Mouse (Mus musculus): ENCODE data around the gene Gabbr2. TPM values are rescaled to one million over a fixed set of nuclear protein-coding genes. Genes with fewer than 3 reads are reported as not detected.

Gabbr2 gene
- polyA plus RNA-seq, 1 experiment from 2014 or later = 0.78 TPM

GRCm38 (mm10) chr4:46675992-46676391 lies 315.7 kb downstream of the Gabbr2 start:
- ATAC-seq (ENCODE audit: low read depth) = no peak
- H3K9ac ChIP-seq (ENCODE audit: low read depth, low read length) = no peak overlapping the region
- no peaks in the 10 kb centered on the region for H3K27me3 ChIP-seq (replicated peaks; ENCODE audit: control insufficient read depth, insufficient read depth, low read length)
- H3K4me2 ChIP-seq (ENCODE audit: low read depth, low read length) = no peak overlapping the region
- no peaks in the 10 kb centered on the region for H3K4me1 ChIP-seq (ENCODE audit: control insufficient read depth, insufficient read depth, low read length)
- 54% methylated on average over 4 of the region's 4 CpGs for WGBS
- H3K36me3 ChIP-seq (ENCODE audit: control insufficient read depth, insufficient read depth, low read length) = no peaks in the 10 kb centered on the region
- DNase-seq (ENCODE audit: low spot score) = no peak
- H3K27ac ChIP-seq (replicated peaks; ENCODE audit: low read depth, low read length) = no peak overlapping the region
- no peaks in the 10 kb centered on the region for H3K9me3 ChIP-seq (ENCODE audit: control insufficient read depth, low read length)
- H3K4me3 ChIP-seq (ENCODE audit: low read depth, low read length) = no peak overlapping the region

GRCm38 (mm10) chr4:46675272-46675785 lies 316.3 kb downstream of the Gabbr2 start:
- Histone ChIP-seq H3K4me1 (ENCODE audit: control insufficient read depth, insufficient read depth, low read length) (no peaks in the 10 kb centered on the region), H3K9ac (ENCODE audit: low read depth, low read length) (no peak overlapping the region), H3K4me3 (ENCODE audit: low read depth, low read length) (no peak overlapping the region), H3K27ac (replicated peaks; ENCODE audit: low read depth, low read length) (no peak overlapping the region), H3K27me3 (replicated peaks; ENCODE audit: control insufficient read depth, insufficient read depth, low read length) (no peaks in the 10 kb centered on the region), H3K36me3 (ENCODE audit: control insufficient read depth, insufficient read depth, low read length) (no peaks in the 10 kb centered on the region), H3K4me2 (ENCODE audit: low read depth, low read length) (no peak overlapping the region), H3K9me3 (ENCODE audit: control insufficient read depth, low read length) (no peaks in the 10 kb centered on the region)
- 74% methylated on average over 11 of the region's 11 CpGs for WGBS
- DNase-seq (ENCODE audit: low spot score) = no peak
- no peak for ATAC-seq (ENCODE audit: low read depth)

GRCm38 (mm10) chr4:46668620-46669019 lies 323.1 kb downstream of the Gabbr2 start:
- H3K4me1 ChIP-seq (ENCODE audit: control insufficient read depth, insufficient read depth, low read length) = no peaks in the 10 kb centered on the region; the same call in 1 of the 2 replicates
- ATAC-seq (ENCODE audit: low read depth) = no peak

GRCm38 (mm10) chr4:46666420-46666819 lies 325.3 kb downstream of the Gabbr2 start:
- DNase-seq (ENCODE audit: low spot score) (no peak), ATAC-seq (ENCODE audit: low read depth) (no peak)
- Histone ChIP-seq H3K9ac (ENCODE audit: low read depth, low read length) (no peak overlapping the region), H3K9me3 (ENCODE audit: control insufficient read depth, low read length) (no peaks in the 10 kb centered on the region), H3K27ac (replicated peaks; ENCODE audit: low read depth, low read length) (no peak overlapping the region), H3K4me2 (ENCODE audit: low read depth, low read length) (no peak overlapping the region), H3K36me3 (ENCODE audit: control insufficient read depth, insufficient read depth, low read length) (no peaks in the 10 kb centered on the region), H3K4me3 (ENCODE audit: low read depth, low read length) (no peak overlapping the region), H3K4me1 (ENCODE audit: control insufficient read depth, insufficient read depth, low read length) (no peaks in the 10 kb centered on the region; the same call in 1 of the 2 replicates), H3K27me3 (replicated peaks; ENCODE audit: control insufficient read depth, insufficient read depth, low read length) (no peaks in the 10 kb centered on the region)
- WGBS = 60% methylated on average over 5 of the region's 5 CpGs

More at GRCm38 (mm10) chr4:46668620-46669019, 323.1 kb downstream of the Gabbr2 start:
- DNase-seq (ENCODE audit: low spot score) = no peak
- no peak overlapping the region for H3K27ac ChIP-seq (replicated peaks; ENCODE audit: low read depth, low read length)
- no peaks in the 10 kb centered on the region for H3K27me3 ChIP-seq (replicated peaks; ENCODE audit: control insufficient read depth, insufficient read depth, low read length)
- no peaks in the 10 kb centered on the region for H3K36me3 ChIP-seq (ENCODE audit: control insufficient read depth, insufficient read depth, low read length)
- H3K4me3 ChIP-seq (ENCODE audit: low read depth, low read length) = no peak overlapping the region
- no peaks in the 10 kb centered on the region for H3K9me3 ChIP-seq (ENCODE audit: control insufficient read depth, low read length)
- no peak overlapping the region for H3K4me2 ChIP-seq (ENCODE audit: low read depth, low read length)
- H3K9ac ChIP-seq (ENCODE audit: low read depth, low read length) = no peak overlapping the region
- 70% methylated on average over 11 of the region's 11 CpGs for WGBS

- WGBS = 2% methylated on average over 5 of the region's 8 CpGs
- ATAC-seq (ENCODE audit: low read depth) (no peak), DNase-seq (ENCODE audit: low spot score) (peak; percentile 38)
- Histone ChIP-seq H3K36me3 (ENCODE audit: control insufficient read depth, insufficient read depth, low read length) (no peaks in the 10 kb centered on the region), H3K27me3 (replicated peaks; ENCODE audit: control insufficient read depth, insufficient read depth, low read length) (no peaks in the 10 kb centered on the region), H3K4me2 (ENCODE audit: low read depth, low read length) (peak overlapping the region; percentile 75), H3K4me1 (ENCODE audit: control insufficient read depth, insufficient read depth, low read length) (no peaks in the 10 kb centered on the region; the same call in 1 of the 2 replicates), H3K9ac (ENCODE audit: low read depth, low read length) (no peak overlapping the region), H3K4me3 (ENCODE audit: low read depth, low read length) (no peak overlapping the region), H3K9me3 (ENCODE audit: control insufficient read depth, low read length) (no peaks in the 10 kb centered on the region), H3K27ac (replicated peaks; ENCODE audit: low read depth, low read length) (no peak overlapping the region)
These were observed 326.3 kb downstream of the Gabbr2 start for GRCm38 (mm10) chr4:46665371-46665774.

- ATAC-seq (ENCODE audit: low read depth) (peak; percentile 91), DNase-seq (ENCODE audit: low spot score) (peak; percentile 87)
- 2% methylated on average over 33 of the region's 34 CpGs for WGBS
- Histone ChIP-seq H3K36me3 (ENCODE audit: control insufficient read depth, insufficient read depth, low read length) (no peaks in the 10 kb centered on the region), H3K9ac (ENCODE audit: low read depth, low read length) (peak overlapping the region; percentile 78), H3K9me3 (ENCODE audit: control insufficient read depth, low read length) (no peaks in the 10 kb centered on the region), H3K4me1 (ENCODE audit: control insufficient read depth, insufficient read depth, low read length) (no peaks in the 10 kb centered on the region; the same call in 1 of the 2 replicates), H3K4me2 (ENCODE audit: low read depth, low read length) (peak overlapping the region; percentile 75), H3K27me3 (replicated peaks; ENCODE audit: control insufficient read depth, insufficient read depth, low read length) (no peaks in the 10 kb centered on the region), H3K4me3 (ENCODE audit: low read depth, low read length) (peak overlapping the region; percentile 42), H3K27ac (replicated peaks; ENCODE audit: low read depth, low read length) (peak overlapping the region; percentile 80)
These were observed 327.3 kb downstream of the Gabbr2 start for GRCm38 (mm10) chr4:46664123-46665009.

- Histone ChIP-seq H3K9me3 (ENCODE audit: control insufficient read depth, low read length) (no peaks in the 10 kb centered on the region), H3K36me3 (ENCODE audit: control insufficient read depth, insufficient read depth, low read length) (no peaks in the 10 kb centered on the region), H3K9ac (ENCODE audit: low read depth, low read length) (no peak overlapping the region), H3K4me1 (ENCODE audit: control insufficient read depth, insufficient read depth, low read length) (no peaks in the 10 kb centered on the region; the same call in 1 of the 2 replicates), H3K4me2 (ENCODE audit: low read depth, low read length) (no peak overlapping the region), H3K27ac (replicated peaks; ENCODE audit: low read depth, low read length) (no peak overlapping the region), H3K4me3 (ENCODE audit: low read depth, low read length) (no peak overlapping the region), H3K27me3 (replicated peaks; ENCODE audit: control insufficient read depth, insufficient read depth, low read length) (no peaks in the 10 kb centered on the region)
- WGBS = 83% methylated on average over 9 of the region's 9 CpGs
- ATAC-seq (ENCODE audit: low read depth) = no peak
- no peak for DNase-seq (ENCODE audit: low spot score)
These were observed 330.2 kb downstream of the Gabbr2 start for GRCm38 (mm10) chr4:46661433-46661832.

- DNase-seq (ENCODE audit: low spot score) (no peak), ATAC-seq (ENCODE audit: low read depth) (no peak)
- 64% methylated on average over 5 of the region's 5 CpGs for WGBS
These were observed 332.7 kb downstream of the Gabbr2 start for GRCm38 (mm10) chr4:46658946-46659345.

More at GRCm38 (mm10) chr4:46658946-46659345, 332.7 kb downstream of the Gabbr2 start:
- Histone ChIP-seq H3K27ac (replicated peaks; ENCODE audit: low read depth, low read length) (no peak overlapping the region), H3K36me3 (ENCODE audit: control insufficient read depth, insufficient read depth, low read length) (no peaks in the 10 kb centered on the region), H3K4me1 (ENCODE audit: control insufficient read depth, insufficient read depth, low read length) (no peaks in the 10 kb centered on the region), H3K27me3 (replicated peaks; ENCODE audit: control insufficient read depth, insufficient read depth, low read length) (no peaks in the 10 kb centered on the region), H3K9me3 (ENCODE audit: control insufficient read depth, low read length) (no peaks in the 10 kb centered on the region), H3K4me3 (ENCODE audit: low read depth, low read length) (no peak overlapping the region), H3K4me2 (ENCODE audit: low read depth, low read length) (no peak overlapping the region), H3K9ac (ENCODE audit: low read depth, low read length) (no peak overlapping the region)
